Mouse (Mus musculus): ENCODE measurements around the gene Mcpt8.

- TF ChIP-seq CTCF (IDR thresholded peaks at IDR 0.05; ENCODE audit: low read depth) (no peak), EP300 (IDR thresholded peaks at IDR 0.05; ENCODE audit: low read depth) (no peak)
Observed at GRCm38 (mm10) chr14:56105016-56105415, 19.9 kb upstream of the Mcpt8 start.

Data from heart, postnatal 0 days (tissue).